Mouse (Mus musculus): ENCODE data around the gene Mapk8ip1. TPM values are rescaled to one million over a fixed set of nuclear protein-coding genes. Genes with fewer than 3 reads are reported as not detected.

Mapk8ip1 gene
- polyA plus RNA-seq, 1 experiment from 2014 or later, result 28.2 TPM

DNA sequence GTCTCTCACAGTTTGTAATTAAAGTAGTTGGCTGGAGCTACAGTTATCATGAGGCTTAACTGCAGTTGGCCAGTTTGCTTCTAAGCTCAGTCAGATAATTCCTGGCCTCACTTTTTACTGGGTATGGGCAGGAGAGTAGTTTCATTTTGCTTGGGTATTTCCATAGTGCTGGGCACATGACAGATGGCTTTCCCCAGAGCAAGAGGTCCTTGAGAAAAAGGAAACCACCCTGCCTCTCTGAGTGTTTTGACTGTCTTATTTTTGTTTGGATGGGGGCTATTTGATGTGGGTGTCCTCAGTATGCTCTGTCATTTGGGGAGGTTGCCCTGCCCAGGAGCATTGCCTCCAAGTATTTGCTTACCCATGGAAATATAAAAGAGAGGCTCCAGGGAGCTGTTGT lies 58.6 kb downstream of the Mapk8ip1 start:
- Histone ChIP-seq H3K4me1 (replicated peaks; ENCODE audit: insufficient read depth, low read length) (no peaks in the 10 kb centered on the region), H3K27me3 (ENCODE audit: insufficient read depth, low read length) (no peaks in the 10 kb centered on the region), H3K4me3 (replicated peaks; ENCODE audit: low read depth, low read length) (no peak overlapping the region), H3K4me2 (ENCODE audit: low read length) (no peak overlapping the region), H3K9me3 (replicated peaks; ENCODE audit: low read length) (no peaks in the 10 kb centered on the region), H3K27ac (no peak overlapping the region), H3K9ac (ENCODE audit: low read depth, low read length) (no peak overlapping the region), H3K36me3 (ENCODE audit: insufficient read depth, low read length) (peaks cover 20% of the 10 kb centered on the region; the same call in 1 of the 2 replicates)
- DNase-seq (ENCODE audit: low spot score), result no peak
- no peak for ATAC-seq (replicated peaks; ENCODE audit: low FRiP score, low read depth)
- TF ChIP-seq CTCF (IDR thresholded peaks at IDR 0.05; ENCODE audit: low read depth), result no peak

Small RNA genes lying within 50 kb of the gene (microRNA-seq; reads per million reads assigned to microRNA genes)
- not detected for gene Mir7000

Other genes with a start within 250 kb of the Mapk8ip1 start
- 34.3 and 36.8 TPM in 2 replicates for gene Pex16, start 26.6 kb downstream of the Mapk8ip1 start, polyA plus RNA-seq (2015; fragmentation: Nextera tagmentation; extraction: Ambion mirVana)
- 30.6 and 34.3 TPM in 2 replicates for gene Large2, start 26.4 kb downstream of the Mapk8ip1 start, polyA plus RNA-seq (2015; fragmentation: Nextera tagmentation; extraction: Ambion mirVana)
- 1.8 and 2.5 TPM in 2 replicates for gene 1700029I15Rik, start 18.7 kb downstream of the Mapk8ip1 start, polyA plus RNA-seq (2015; fragmentation: Nextera tagmentation; extraction: Ambion mirVana)
- gene Cry2, start 32.8 kb upstream of the Mapk8ip1 start, polyA plus RNA-seq (2015; fragmentation: Nextera tagmentation; extraction: Ambion mirVana), result 10.1 and 12.8 TPM in 2 replicates
- gene Slc35c1, start 59.3 kb upstream of the Mapk8ip1 start, polyA plus RNA-seq (2015; fragmentation: Nextera tagmentation; extraction: Ambion mirVana), result 14.8 and 15.5 TPM in 2 replicates
- gene Chst1, start 198.4 kb upstream of the Mapk8ip1 start, polyA plus RNA-seq (2015; fragmentation: Nextera tagmentation; extraction: Ambion mirVana), result 6.6 and 6.8 TPM in 2 replicates

Data from kidney, postnatal 0 days (tissue).